Mouse (Mus musculus) stomach, postnatal 0 days (tissue): Measurements from ENCODE around the gene Dmrtc1b.
"Not testable (repeated sequence)": the region's sequence is repeated elsewhere in the genome, so short reads cannot be mapped to it uniquely, and the experiment has no call there.

Source experiments
- CTCF ChIP-seq: IDR thresholded peaks from 2 replicates; pipeline ENCODE4 v1.5.1; 2016; ENCODE audit warnings: antibody characterized with exemption, low read depth, mild to moderate bottlenecking, moderate library complexity
- EP300 ChIP-seq: optimal IDR thresholded peaks from 2 replicates; pipeline ENCODE3; 2016; ENCODE audit warnings: antibody characterized with exemption

- TF ChIP-seq EP300, CTCF: not testable (repeated sequence)
These were observed at the start of gene Dmrtc1b, which contains the start of gene Gm9112 for GRCm38 (mm10) chrX:102707535-102707934.
